Mouse (Mus musculus) ES-E14 (cell line): ENCODE measurements at regions not wholly inside any gene's neighbourhood (a gene's known extent, or its start where the extent isn't known, plus 50 kb on each side); places are given as distances from the start of the nearest gene placed in this dataset.

Experiments
- CHD2 ChIP-seq: IDR thresholded peaks from 2 replicates; pipeline ENCODE4 v1.6.1; 2014; ENCODE audit warnings: mild to moderate bottlenecking, low read depth, low read length, inconsistent platforms
- HCFC1 ChIP-seq: IDR thresholded peaks from 2 replicates; pipeline ENCODE4 v1.6.1; 2012; ENCODE audit warnings: low read length, inconsistent platforms, borderline replicate concordance; ENCODE audit not compliant: insufficient read depth
- MAFK ChIP-seq: IDR thresholded peaks from 2 replicates; pipeline ENCODE4 v1.6.1; 2014; ENCODE audit warnings: mild to moderate bottlenecking, low read depth, low read length, inconsistent platforms; ENCODE audit not compliant: insufficient read depth

GRCm38 (mm10) chr9:41469414-41469813, 307.9 kb upstream of the Ubash3b start:
- TF ChIP-seq HCFC1 (no peak), CHD2 (no peak), MAFK (no peak)
